Mouse (Mus musculus): Measurements from ENCODE around the gene Baz1b.

GRCm38 (mm10) chr5:135196367-135196766 is 9.3 kb downstream of the Baz1b start:
- TF ChIP-seq CTCF (IDR thresholded peaks at IDR 0.05; ENCODE audit: control insufficient read depth, insufficient read depth, low read length) (no peak), POLR2A (IDR thresholded peaks at IDR 0.05; ENCODE audit: borderline replicate concordance, control insufficient read depth, low read depth, low read length) (no peak)
